Mouse (Mus musculus): ENCODE measurements at regions not wholly inside any gene's neighbourhood (a gene's known extent, or its start where the extent isn't known, plus 50 kb on each side); places are given as distances from the start of the nearest gene placed in this dataset.

- Histone ChIP-seq H3K36me3 (ENCODE audit: control insufficient read depth, insufficient read depth, low read length) (no peaks in the 10 kb centered on the region), H3K4me3 (ENCODE audit: insufficient read depth, low read depth, low read length) (no peak overlapping the region), H3K4me1 (ENCODE audit: control insufficient read depth, insufficient read depth, low read length) (no peaks in the 10 kb centered on the region; the same call in 1 of the 2 replicates), H3K27me3 (ENCODE audit: control insufficient read depth, insufficient read depth, low read length) (no peaks in the 10 kb centered on the region), H3K79me2 (ENCODE audit: control insufficient read depth, insufficient read depth, low read length) (no peaks in the 10 kb centered on the region), H3K9ac (ENCODE audit: low read depth, low read length) (no peak overlapping the region), H3K27ac (replicated peaks; ENCODE audit: insufficient read depth, low read depth, low read length) (no peak overlapping the region)
- peak; percentile 45; the same call in 1 of the 2 replicates for TF ChIP-seq CTCF (IDR thresholded peaks at IDR 0.05; ENCODE audit: low read depth, low read length)
- TF ChIP-seq POLR2A (IDR thresholded peaks at IDR 0.05; ENCODE audit: extremely low read depth, insufficient read depth, low read length): no peak
- DNase-seq (ENCODE audit: extremely low read depth, low read depth, low spot score): peak; percentile 26
- 30% methylated on average over 9 of the region's 9 CpGs for WGBS
These were observed 123.8 kb upstream of the Cyyr1 start for GRCm38 (mm10) chr16:85677027-85677426.

DNA sequence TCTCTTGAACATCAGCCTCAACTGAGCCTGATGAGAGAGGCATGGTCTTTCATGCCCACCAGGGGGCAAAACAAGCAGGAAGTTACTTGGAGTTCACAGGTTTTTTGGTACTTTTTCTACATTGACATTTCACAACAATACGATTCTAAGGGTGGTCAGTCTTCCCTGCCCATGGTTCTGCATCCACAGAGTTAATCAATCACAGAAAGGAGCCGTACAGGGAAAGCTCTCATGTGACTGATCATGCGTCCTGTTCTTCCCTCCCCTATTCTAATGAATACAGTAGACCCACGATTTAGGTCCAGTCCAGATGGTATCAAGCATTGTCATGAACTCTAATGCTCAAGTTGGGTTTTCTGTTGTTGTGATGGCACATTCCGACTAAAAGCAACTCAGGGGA is 115.6 kb upstream of the Cyyr1 start:
- H3K27me3 ChIP-seq (ENCODE audit: control insufficient read depth, insufficient read depth, low read length): no peaks in the 10 kb centered on the region
- H3K79me2 ChIP-seq (ENCODE audit: control insufficient read depth, insufficient read depth, low read length): no peaks in the 10 kb centered on the region
- H3K4me1 ChIP-seq (ENCODE audit: control insufficient read depth, insufficient read depth, low read length): no peaks in the 10 kb centered on the region; the same call in 1 of the 2 replicates
- H3K27ac ChIP-seq (replicated peaks; ENCODE audit: insufficient read depth, low read depth, low read length): no peak overlapping the region
- WGBS: 74% methylated on average over 5 of the region's 5 CpGs
- no peaks in the 10 kb centered on the region for H3K36me3 ChIP-seq (ENCODE audit: control insufficient read depth, insufficient read depth, low read length)
- TF ChIP-seq POLR2A (IDR thresholded peaks at IDR 0.05; ENCODE audit: extremely low read depth, insufficient read depth, low read length) (no peak), CTCF (IDR thresholded peaks at IDR 0.05; ENCODE audit: low read depth, low read length) (no peak)
- no peak overlapping the region for H3K4me3 ChIP-seq (ENCODE audit: insufficient read depth, low read depth, low read length)
- no peak overlapping the region for H3K9ac ChIP-seq (ENCODE audit: low read depth, low read length)
- DNase-seq (ENCODE audit: extremely low read depth, low read depth, low spot score): no peak

DNA sequence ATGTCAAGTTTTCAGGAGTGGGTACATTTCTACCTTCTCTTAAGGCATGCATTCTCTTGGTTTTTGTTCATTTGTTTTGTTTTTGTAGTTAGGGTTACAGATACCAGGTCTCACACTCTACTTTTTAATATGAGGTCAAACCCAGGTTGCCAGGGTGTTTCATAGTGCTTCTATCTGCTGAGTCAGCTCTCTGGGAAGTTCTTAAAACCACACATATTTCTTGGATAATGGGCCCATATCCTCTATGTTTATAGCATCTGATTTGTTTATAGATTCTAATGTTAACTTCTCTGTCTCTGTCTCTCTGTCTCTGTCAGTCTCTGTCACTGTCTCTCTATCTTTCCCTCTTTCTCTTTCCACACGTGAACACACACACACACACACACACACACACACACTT is 114.6 kb upstream of the Cyyr1 start:
- Histone ChIP-seq H3K36me3 (ENCODE audit: control insufficient read depth, insufficient read depth, low read length) (no peaks in the 10 kb centered on the region), H3K9ac (ENCODE audit: low read depth, low read length) (no peak overlapping the region), H3K27ac (replicated peaks; ENCODE audit: insufficient read depth, low read depth, low read length) (no peak overlapping the region), H3K4me1 (ENCODE audit: control insufficient read depth, insufficient read depth, low read length) (no peaks in the 10 kb centered on the region), H3K4me3 (ENCODE audit: insufficient read depth, low read depth, low read length) (no peak overlapping the region), H3K27me3 (ENCODE audit: control insufficient read depth, insufficient read depth, low read length) (no peaks in the 10 kb centered on the region), H3K79me2 (ENCODE audit: control insufficient read depth, insufficient read depth, low read length) (no peaks in the 10 kb centered on the region)
- no peak for DNase-seq (ENCODE audit: extremely low read depth, low read depth, low spot score)
- TF ChIP-seq POLR2A (IDR thresholded peaks at IDR 0.05; ENCODE audit: extremely low read depth, insufficient read depth, low read length) (no peak), CTCF (IDR thresholded peaks at IDR 0.05; ENCODE audit: low read depth, low read length) (no peak)
- WGBS: 55% methylated on average over 1 of the region's 1 CpGs

GRCm38 (mm10) chr16:85649516-85649915 is 96.3 kb upstream of the Cyyr1 start:
- no peaks in the 10 kb centered on the region for H3K4me1 ChIP-seq (ENCODE audit: control insufficient read depth, insufficient read depth, low read length)
- no peak for TF ChIP-seq CTCF (IDR thresholded peaks at IDR 0.05; ENCODE audit: low read depth, low read length)
- no peak for TF ChIP-seq POLR2A (IDR thresholded peaks at IDR 0.05; ENCODE audit: extremely low read depth, insufficient read depth, low read length)
- H3K27ac ChIP-seq (replicated peaks; ENCODE audit: insufficient read depth, low read depth, low read length): no peak overlapping the region
- no peak overlapping the region for H3K4me3 ChIP-seq (ENCODE audit: insufficient read depth, low read depth, low read length)
- no peaks in the 10 kb centered on the region for H3K79me2 ChIP-seq (ENCODE audit: control insufficient read depth, insufficient read depth, low read length)
- DNase-seq (ENCODE audit: extremely low read depth, low read depth, low spot score): no peak
- WGBS: 96% methylated on average over 1 of the region's 1 CpGs
- H3K36me3 ChIP-seq (ENCODE audit: control insufficient read depth, insufficient read depth, low read length): no peaks in the 10 kb centered on the region
- H3K27me3 ChIP-seq (ENCODE audit: control insufficient read depth, insufficient read depth, low read length): no peaks in the 10 kb centered on the region
- no peak overlapping the region for H3K9ac ChIP-seq (ENCODE audit: low read depth, low read length)

- Histone ChIP-seq H3K79me2 (ENCODE audit: control insufficient read depth, insufficient read depth, low read length) (no peaks in the 10 kb centered on the region), H3K4me3 (ENCODE audit: insufficient read depth, low read depth, low read length) (no peak overlapping the region), H3K27ac (replicated peaks; ENCODE audit: insufficient read depth, low read depth, low read length) (no peak overlapping the region), H3K4me1 (ENCODE audit: control insufficient read depth, insufficient read depth, low read length) (no peaks in the 10 kb centered on the region), H3K9ac (ENCODE audit: low read depth, low read length) (no peak overlapping the region), H3K27me3 (ENCODE audit: control insufficient read depth, insufficient read depth, low read length) (no peaks in the 10 kb centered on the region), H3K36me3 (ENCODE audit: control insufficient read depth, insufficient read depth, low read length) (no peaks in the 10 kb centered on the region)
- TF ChIP-seq CTCF (IDR thresholded peaks at IDR 0.05; ENCODE audit: low read depth, low read length): no peak
- TF ChIP-seq POLR2A (IDR thresholded peaks at IDR 0.05; ENCODE audit: extremely low read depth, insufficient read depth, low read length): no peak
- DNase-seq (ENCODE audit: extremely low read depth, low read depth, low spot score): no peak
- 90% methylated on average over 4 of the region's 4 CpGs for WGBS
These were observed 87.8 kb upstream of the Cyyr1 start for GRCm38 (mm10) chr16:85640992-85641391.

DNA sequence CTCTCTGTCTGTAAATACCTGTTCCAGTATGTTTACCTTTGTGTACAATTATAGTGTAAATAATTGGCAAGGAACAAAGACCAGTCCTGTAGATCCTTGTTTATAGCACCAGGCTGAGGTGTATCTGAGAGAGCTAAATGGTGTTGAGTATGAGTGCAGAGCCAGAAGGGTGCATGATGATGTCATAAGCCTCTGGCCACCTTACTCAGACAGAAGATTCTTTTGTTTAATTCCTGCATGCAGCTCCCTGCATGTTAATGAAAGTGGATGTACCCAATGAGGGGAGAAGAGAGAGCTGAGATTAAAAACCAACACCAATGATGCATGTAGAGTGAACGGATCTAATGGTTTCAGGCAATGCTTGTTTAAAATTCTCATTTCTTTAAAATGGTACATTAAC is 83.9 kb upstream of the Cyyr1 start:
- TF ChIP-seq CTCF (IDR thresholded peaks at IDR 0.05; ENCODE audit: low read depth, low read length) (no peak), POLR2A (IDR thresholded peaks at IDR 0.05; ENCODE audit: extremely low read depth, insufficient read depth, low read length) (no peak)
- Histone ChIP-seq H3K4me3 (ENCODE audit: insufficient read depth, low read depth, low read length) (no peak overlapping the region), H3K36me3 (ENCODE audit: control insufficient read depth, insufficient read depth, low read length) (no peaks in the 10 kb centered on the region), H3K27me3 (ENCODE audit: control insufficient read depth, insufficient read depth, low read length) (no peaks in the 10 kb centered on the region), H3K9ac (ENCODE audit: low read depth, low read length) (no peak overlapping the region), H3K79me2 (ENCODE audit: control insufficient read depth, insufficient read depth, low read length) (no peaks in the 10 kb centered on the region), H3K27ac (replicated peaks; ENCODE audit: insufficient read depth, low read depth, low read length) (no peak overlapping the region), H3K4me1 (ENCODE audit: control insufficient read depth, insufficient read depth, low read length) (no peaks in the 10 kb centered on the region)
- WGBS: 96% methylated on average over 1 of the region's 1 CpGs
- no peak for DNase-seq (ENCODE audit: extremely low read depth, low read depth, low spot score)

Data from liver, adult 2 months (tissue).